Mouse (Mus musculus): ENCODE measurements around the gene Gm13119. TPM values are rescaled to one million over a fixed set of nuclear protein-coding genes. Genes with fewer than 3 reads are reported as not detected.
A peak's percentile ranks its signal among the peaks of the same experiment; 100 is the strongest.
"Not testable (repeated sequence)": the region's sequence is repeated elsewhere in the genome, so short reads cannot be mapped to it uniquely, and the experiment has no call there.

Gm13119 gene
- not detected in 2 replicates for polyA plus RNA-seq (2011; ENCODE audit: insufficient read length, low read depth, missing spikeins)

DNA sequence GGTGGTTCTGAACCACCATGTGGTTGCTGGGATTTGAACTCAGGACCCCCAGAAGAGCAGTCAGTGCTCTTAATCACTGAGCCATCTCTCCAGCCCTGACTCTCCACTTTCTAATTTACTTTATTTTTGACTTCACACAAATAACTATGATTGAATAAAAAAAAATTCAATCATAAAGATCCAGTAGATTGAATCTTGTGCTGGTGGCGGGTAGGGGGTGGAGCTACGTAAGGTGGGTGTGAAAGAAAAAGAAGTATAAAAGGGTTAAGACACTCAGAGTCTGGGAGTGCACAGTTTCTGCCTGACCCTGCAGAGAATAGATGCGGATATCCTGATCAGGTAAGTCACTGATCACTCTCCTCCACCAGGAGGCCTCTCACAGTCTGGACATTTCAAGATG lies at the start of gene Gm13119:
TSS of gene Gm13119 (plus strand) at position 301 of the 400 bp plus-strand sequence.
- not testable (repeated sequence) for H3K4me1 ChIP-seq (ENCODE audit: control insufficient read depth, insufficient read depth, low read length); H3K4me3 ChIP-seq (ENCODE audit: insufficient read depth, low read length)

DNA sequence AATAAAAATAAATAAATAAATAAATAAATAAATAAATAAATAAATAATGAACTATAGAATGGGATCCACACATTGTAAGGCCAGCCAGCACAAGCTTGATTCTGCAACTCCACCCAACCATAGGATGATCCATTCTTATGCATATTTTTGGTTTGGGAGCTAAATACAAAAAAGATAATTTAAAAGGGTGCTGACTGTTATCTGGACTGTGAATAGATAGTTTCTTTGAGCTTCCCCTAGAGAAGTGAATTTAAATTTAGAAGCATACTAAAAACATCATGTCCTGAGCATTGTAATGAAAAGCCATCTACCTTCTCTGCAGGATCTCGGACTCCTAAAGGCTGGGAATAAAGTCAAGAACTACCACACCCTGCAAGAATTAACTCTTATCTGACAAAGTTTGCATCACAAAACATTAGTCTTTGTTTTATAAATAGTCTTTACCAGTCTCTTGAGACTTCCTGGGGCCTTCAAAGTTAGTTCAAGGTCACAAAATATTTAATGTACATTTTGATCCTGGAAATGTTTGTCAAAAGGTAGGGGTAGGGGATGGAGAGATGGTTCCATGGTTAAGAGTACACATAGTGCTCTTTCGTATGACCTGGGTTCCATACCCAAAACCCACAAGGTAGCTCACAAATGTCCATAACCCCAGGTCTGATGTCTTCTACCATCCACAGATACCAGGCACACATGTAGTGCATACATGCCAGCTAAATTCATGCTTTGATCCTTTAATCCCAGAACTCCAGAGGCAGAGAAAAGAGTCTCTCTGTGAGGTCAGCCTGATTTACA lies 44.9 kb upstream of the Gm13119 start:
- H3K4me3 ChIP-seq (ENCODE audit: insufficient read depth, low read length); H3K4me1 ChIP-seq (ENCODE audit: control insufficient read depth, insufficient read depth, low read length); H3K27ac ChIP-seq (ENCODE audit: insufficient read depth, low read length): not testable (repeated sequence)

More for the DNA sequence above, at the start of gene Gm13119:
- H3K27ac ChIP-seq (ENCODE audit: insufficient read depth, low read length) = not testable (repeated sequence)

DNA sequence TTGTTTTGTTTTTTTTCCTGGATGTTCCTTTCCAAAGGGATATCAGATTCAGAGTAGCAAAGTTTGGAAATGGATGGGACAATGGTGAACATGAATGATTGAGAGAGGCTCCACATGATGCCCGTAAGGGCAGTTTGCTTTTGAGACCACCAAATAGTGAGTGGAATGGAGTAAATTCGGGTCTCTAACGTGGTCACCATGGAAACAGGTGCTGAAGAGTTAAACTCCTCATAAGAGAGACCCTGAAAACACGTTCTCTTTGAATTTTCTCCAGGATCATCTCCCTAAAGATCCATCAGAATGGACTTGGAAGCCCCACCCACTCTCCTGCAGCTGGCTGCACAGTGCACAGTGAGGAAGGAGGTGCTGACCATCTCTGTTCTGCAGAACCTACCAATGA lies 27.8 kb upstream of the Gm13119 start, which contains the start of gene Gm13128:
TSS of gene Gm13128 (plus strand) at position 301 of the 400 bp plus-strand sequence.
- not testable (repeated sequence) for H3K4me3 ChIP-seq (ENCODE audit: insufficient read depth, low read length); H3K4me1 ChIP-seq (ENCODE audit: control insufficient read depth, insufficient read depth, low read length)

DNA sequence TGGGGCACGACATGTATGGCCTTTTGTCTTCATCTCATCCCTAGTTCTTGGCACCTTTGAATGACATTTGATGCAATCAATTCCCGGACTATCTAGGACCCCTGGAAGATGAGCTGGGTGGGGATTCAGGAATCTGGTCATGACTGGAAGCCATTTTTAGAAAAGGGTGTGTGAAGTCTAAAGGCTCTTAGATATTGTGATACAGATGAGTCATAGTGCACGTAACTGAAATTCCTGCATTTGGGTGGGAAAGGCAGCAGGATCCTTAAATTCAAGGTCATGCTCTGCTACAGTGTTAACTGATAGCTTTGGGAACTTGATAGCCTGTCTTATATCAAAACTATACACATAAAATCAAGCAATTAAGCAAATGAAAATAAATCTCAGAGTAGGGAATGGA lies 21.9 kb upstream of the Gm13119 start:
- not testable (repeated sequence) for H3K4me1 ChIP-seq (ENCODE audit: control insufficient read depth, insufficient read depth, low read length); H3K4me3 ChIP-seq (ENCODE audit: insufficient read depth, low read length); H3K27ac ChIP-seq (ENCODE audit: insufficient read depth, low read length)

More for the DNA sequence above, 27.8 kb upstream of the Gm13119 start, which contains the start of gene Gm13128:
- H3K27ac ChIP-seq (ENCODE audit: insufficient read depth, low read length) = not testable (repeated sequence)

DNA sequence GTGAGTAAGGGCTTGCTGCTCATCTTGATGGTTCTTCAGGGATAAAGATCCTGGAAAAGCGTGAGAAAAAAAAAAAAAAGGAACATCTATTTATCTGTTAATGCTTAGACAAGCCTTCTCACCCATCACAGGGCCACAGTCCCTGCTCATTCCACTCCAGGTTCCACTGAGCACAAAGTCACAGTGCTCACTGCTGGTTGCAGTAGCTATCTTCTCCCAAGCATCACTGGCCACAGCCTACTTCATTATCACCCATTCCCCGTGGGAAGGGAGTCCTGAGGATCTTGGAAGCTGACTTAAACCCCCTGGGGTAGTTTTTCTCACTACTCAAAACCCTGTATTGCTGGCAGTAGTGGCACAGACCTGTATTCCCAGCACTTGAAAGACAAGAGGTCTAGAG lies 20.2 kb downstream of the Gm13119 start, which contains the start of gene Pramef20:
TSS of gene Pramef20 (minus strand) at position 23 of the 400 bp plus-strand sequence.
- no peak within 1 kb of the TSS for H3K27ac ChIP-seq (ENCODE audit: insufficient read depth, low read length)
- no peak within 1 kb of the TSS for H3K4me3 ChIP-seq (ENCODE audit: insufficient read depth, low read length)
- no peaks in the 10 kb centered on the region for H3K4me1 ChIP-seq (ENCODE audit: control insufficient read depth, insufficient read depth, low read length)
- TF ChIP-seq POLR2A (IDR thresholded peaks at IDR 0.05; ENCODE audit: low read depth, low read length) (no peak), CTCF (IDR thresholded peaks at IDR 0.05; ENCODE audit: borderline replicate concordance, insufficient read depth, low read length) (no peak)

DNA sequence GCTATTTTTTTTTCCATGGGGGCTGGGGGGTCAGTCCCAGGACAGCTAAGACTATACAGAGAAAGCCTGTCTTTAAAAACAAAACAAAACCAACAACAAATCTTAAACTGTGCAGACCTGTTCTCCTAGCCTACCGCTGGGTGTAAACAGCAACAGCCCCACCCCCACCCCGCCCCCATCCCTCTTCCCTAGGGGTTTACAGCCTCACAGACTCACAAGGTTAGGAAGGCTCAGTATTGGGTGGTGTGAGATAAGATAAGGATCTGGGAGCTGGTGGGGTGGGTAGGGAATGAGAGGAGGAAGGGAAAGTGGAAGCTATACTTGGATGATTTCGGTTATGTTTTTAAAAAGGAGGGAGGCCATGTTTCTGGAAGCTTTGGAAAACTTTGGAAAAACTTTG lies 38.6 kb downstream of the Gm13119 start:
- Histone ChIP-seq H3K4me3 (ENCODE audit: insufficient read depth, low read length) (no peak overlapping the region), H3K4me1 (ENCODE audit: control insufficient read depth, insufficient read depth, low read length) (no peaks in the 10 kb centered on the region), H3K27ac (ENCODE audit: insufficient read depth, low read length) (no peak overlapping the region)
- TF ChIP-seq POLR2A (IDR thresholded peaks at IDR 0.05; ENCODE audit: low read depth, low read length) (no peak), CTCF (IDR thresholded peaks at IDR 0.05; ENCODE audit: borderline replicate concordance, insufficient read depth, low read length) (no peak)

DNA sequence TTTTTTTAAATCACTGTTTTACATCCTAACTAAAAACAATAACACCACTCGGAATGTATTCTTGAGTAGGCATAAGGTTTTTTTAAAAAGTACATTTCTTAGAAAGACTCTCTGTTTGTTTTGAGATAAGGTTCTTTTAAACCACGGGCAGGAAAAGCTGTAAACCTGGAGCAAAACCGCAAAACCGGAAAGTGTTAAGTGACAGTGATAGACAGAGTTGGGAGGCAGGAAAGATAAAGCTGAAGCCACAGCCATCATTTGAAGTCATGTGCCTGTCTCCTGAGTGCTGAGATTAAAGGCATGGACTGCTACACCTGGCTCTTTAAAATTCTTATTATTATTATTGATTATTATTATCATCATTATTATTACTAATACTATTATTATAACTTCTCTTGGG lies 45.0 kb downstream of the Gm13119 start:
- Histone ChIP-seq H3K4me3 (ENCODE audit: insufficient read depth, low read length) (no peak overlapping the region), H3K4me1 (ENCODE audit: control insufficient read depth, insufficient read depth, low read length) (no peaks in the 10 kb centered on the region), H3K27ac (ENCODE audit: insufficient read depth, low read length) (no peak overlapping the region)
- TF ChIP-seq CTCF (IDR thresholded peaks at IDR 0.05; ENCODE audit: borderline replicate concordance, insufficient read depth, low read length) = no peak
- TF ChIP-seq POLR2A (IDR thresholded peaks at IDR 0.05; ENCODE audit: low read depth, low read length) = no peak

DNA sequence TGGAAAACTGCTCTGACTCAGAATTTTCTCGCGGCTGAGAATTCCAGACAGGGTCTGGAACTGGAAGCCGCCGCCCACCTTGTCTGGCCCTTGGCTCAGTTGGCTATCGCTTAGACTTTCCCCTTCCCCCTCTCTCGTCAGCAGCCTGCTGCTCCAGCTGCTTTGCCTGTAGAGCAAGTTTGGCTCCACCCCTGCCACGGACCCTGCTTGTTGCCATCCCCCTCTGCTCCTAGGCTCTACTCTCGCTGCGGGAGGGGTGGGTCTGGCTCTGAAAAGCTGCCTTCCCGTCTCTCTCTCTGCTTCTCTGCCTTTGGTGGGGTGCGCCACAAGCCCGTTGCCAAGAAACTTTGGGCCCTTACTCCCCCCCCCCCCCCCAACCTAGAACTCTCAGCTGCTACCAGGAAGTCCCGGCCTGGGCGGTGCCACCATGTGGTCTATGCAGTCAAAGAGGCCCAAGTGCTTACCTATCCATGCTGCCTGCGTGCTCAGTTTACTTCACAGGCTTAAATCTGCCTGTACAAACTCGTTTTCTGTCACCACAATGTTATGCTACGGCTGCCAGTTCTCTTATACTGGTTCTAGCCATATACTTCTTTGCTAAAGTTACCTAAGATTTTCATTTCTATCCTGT lies 46.8 kb downstream of the Gm13119 start:
- no peak overlapping the region for H3K4me3 ChIP-seq (ENCODE audit: insufficient read depth, low read length)
- no peak for TF ChIP-seq CTCF (IDR thresholded peaks at IDR 0.05; ENCODE audit: borderline replicate concordance, insufficient read depth, low read length)
- 0 out of 2 replicates have a peak, but pooled peaks have one; percentile 20 for TF ChIP-seq POLR2A (IDR thresholded peaks at IDR 0.05; ENCODE audit: low read depth, low read length)
- H3K27ac ChIP-seq (ENCODE audit: insufficient read depth, low read length) = peak overlapping the region; percentile 15
- H3K4me1 ChIP-seq (ENCODE audit: control insufficient read depth, insufficient read depth, low read length) = no peaks in the 10 kb centered on the region

DNA sequence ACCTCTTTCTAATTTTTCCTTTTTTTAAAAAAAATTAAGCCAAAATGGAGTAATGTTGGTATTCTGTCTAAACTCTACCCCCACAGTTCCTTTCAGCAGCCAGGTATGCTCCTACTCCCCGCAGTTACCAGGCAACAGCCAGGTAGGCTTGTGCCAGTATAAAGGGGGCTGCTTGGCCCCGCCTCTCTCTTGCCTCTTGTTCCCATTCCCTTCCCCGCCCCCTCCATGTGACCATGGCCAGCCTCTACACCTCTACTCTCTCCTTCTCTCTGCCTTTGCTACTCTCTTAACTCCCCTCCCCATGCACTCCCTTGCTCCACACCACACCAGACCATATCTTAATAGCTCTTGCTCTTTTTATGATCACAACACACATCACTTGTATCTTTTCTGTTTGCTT lies 48.5 kb downstream of the Gm13119 start:
- no peaks in the 10 kb centered on the region for H3K4me1 ChIP-seq (ENCODE audit: control insufficient read depth, insufficient read depth, low read length)
- H3K27ac ChIP-seq (ENCODE audit: insufficient read depth, low read length) = no peak overlapping the region
- H3K4me3 ChIP-seq (ENCODE audit: insufficient read depth, low read length) = no peak overlapping the region
- no peak for TF ChIP-seq CTCF (IDR thresholded peaks at IDR 0.05; ENCODE audit: borderline replicate concordance, insufficient read depth, low read length)

DNA sequence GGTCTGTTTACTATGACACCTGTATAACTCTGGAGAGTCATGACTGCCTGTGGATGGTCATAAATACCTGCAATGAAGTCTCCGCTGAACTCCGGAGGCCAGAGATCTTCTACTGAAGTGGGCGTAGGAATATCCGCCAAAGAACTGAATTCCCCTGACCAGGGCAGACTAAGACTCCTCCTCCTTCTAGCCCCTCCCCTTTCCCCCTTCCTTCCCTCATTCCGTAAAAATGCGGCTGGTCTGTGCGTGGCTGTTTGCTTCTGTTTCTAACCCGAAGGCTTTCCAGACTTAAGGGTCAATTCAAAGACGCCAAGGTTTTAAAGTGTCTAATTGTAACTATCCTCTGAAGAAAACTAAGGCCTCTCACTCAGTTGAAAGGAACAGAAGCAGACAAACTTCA lies 50.5 kb downstream of the Gm13119 start, which contains the start of gene Pramef12:
TSS of gene Pramef12 (minus strand) at position 175 of the 400 bp plus-strand sequence.
- TF ChIP-seq CTCF (IDR thresholded peaks at IDR 0.05; ENCODE audit: borderline replicate concordance, insufficient read depth, low read length) (no peak), POLR2A (IDR thresholded peaks at IDR 0.05; ENCODE audit: low read depth, low read length) (no peak)
- Histone ChIP-seq H3K4me3 (ENCODE audit: insufficient read depth, low read length) (no peak within 1 kb of the TSS), H3K4me1 (ENCODE audit: control insufficient read depth, insufficient read depth, low read length) (no peaks in the 10 kb centered on the region), H3K27ac (ENCODE audit: insufficient read depth, low read length) (no peak within 1 kb of the TSS)

Other genes with a start within 250 kb of the Gm13119 start
- not detected in 2 replicates for gene Oog3, start 195.3 kb upstream of the Gm13119 start, polyA plus RNA-seq (2011; ENCODE audit: insufficient read length, low read depth, missing spikeins)
- not detected in 2 replicates for gene Oog2, start 167.2 kb upstream of the Gm13119 start, polyA plus RNA-seq (2011; ENCODE audit: insufficient read length, low read depth, missing spikeins)
- gene C87977, start 144.6 kb upstream of the Gm13119 start, polyA plus RNA-seq (2011; ENCODE audit: insufficient read length, low read depth, missing spikeins) = not detected in 2 replicates
- gene Pramel5, start 77.5 kb upstream of the Gm13119 start, polyA plus RNA-seq (2011; ENCODE audit: insufficient read length, low read depth, missing spikeins) = not detected in 2 replicates
- not detected in 2 replicates for gene Gm13128, start 27.7 kb upstream of the Gm13119 start, polyA plus RNA-seq (2011; ENCODE audit: insufficient read length, low read depth, missing spikeins)
- gene Pramef20, start 20.0 kb downstream of the Gm13119 start, polyA plus RNA-seq (2011; ENCODE audit: insufficient read length, low read depth, missing spikeins) = not detected in 2 replicates
- gene Pramef12, start 50.5 kb downstream of the Gm13119 start, polyA plus RNA-seq (2011; ENCODE audit: insufficient read length, low read depth, missing spikeins) = not detected in 2 replicates
- not detected in 2 replicates for gene 1700012P22Rik, start 80.8 kb downstream of the Gm13119 start, polyA plus RNA-seq (2011; ENCODE audit: insufficient read length, low read depth, missing spikeins)
- not detected in 2 replicates for gene Gm9944, start 95.4 kb downstream of the Gm13119 start, polyA plus RNA-seq (2011; ENCODE audit: insufficient read length, low read depth, missing spikeins)
- gene Aadacl3, start 105.8 kb downstream of the Gm13119 start, polyA plus RNA-seq (2011; ENCODE audit: insufficient read length, low read depth, missing spikeins) = not detected in 2 replicates
- not detected in 2 replicates for gene 9430007A20Rik, start 161.9 kb downstream of the Gm13119 start, polyA plus RNA-seq (2011; ENCODE audit: insufficient read length, low read depth, missing spikeins)
- gene Gm13124, start 207.2 kb downstream of the Gm13119 start, polyA plus RNA-seq (2011; ENCODE audit: insufficient read length, low read depth, missing spikeins) = not detected in 2 replicates